Mouse (Mus musculus): Measurements from ENCODE around the gene Acot3. TPM values are rescaled to one million over a fixed set of nuclear protein-coding genes. Genes with fewer than 3 reads are reported as not detected.
"Not testable (repeated sequence)": the region's sequence is repeated elsewhere in the genome, so short reads cannot be mapped to it uniquely, and the experiment has no call there.

The Acot3 gene
- total RNA-seq, 2 experiments from 2014 or later: 1.5 to 3.0 TPM

- peak; percentile 13 to 17 for DNase-seq (ENCODE audit: low spot score in 2 of 2)
- intact Hi-C loops (cut with DNase I): not testable (repeated sequence)
These were observed 13.7 kb upstream of the Acot3 start, which contains the start of gene Acot4 for GRCm38 (mm10) chr12:84038241-84038640. Gene Acot4 (plus strand): TSS chr12:84038379.

GRCm38 (mm10) chr12:84038691-84039111, 13.2 kb upstream of the Acot3 start, which contains the start of gene Gm49366:
Gene Gm49366 (plus strand): TSS chr12:84038935.
- peak; percentile 37 to 40 for DNase-seq (ENCODE audit: low spot score in 2 of 2)
- intact Hi-C loops (cut with DNase I): not testable (repeated sequence)

DNA sequence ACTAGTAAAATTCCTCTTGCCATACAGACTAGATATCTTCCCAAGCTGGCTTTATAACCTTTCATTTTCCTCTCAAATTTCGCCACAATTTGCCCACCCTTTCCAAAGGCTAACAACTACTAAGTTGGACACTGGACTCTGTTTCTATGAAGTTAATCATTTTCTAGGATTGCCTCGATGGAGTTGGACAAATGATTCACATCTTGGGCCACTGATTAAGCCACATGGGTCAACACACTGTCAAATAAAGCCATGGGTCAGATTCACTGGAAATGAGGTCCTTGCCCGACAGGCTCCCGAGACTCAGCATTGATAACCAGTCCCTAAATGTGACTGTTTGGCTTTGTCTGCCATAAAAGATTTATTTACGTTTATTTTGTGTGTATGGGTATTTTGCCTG, 9.7 kb upstream of the Acot3 start:
- intact Hi-C loops (cut with DNase I): no loop called here
- no peak for DNase-seq (ENCODE audit: low spot score in 2 of 2)

- DNase-seq (ENCODE audit: low spot score in 2 of 2): no peak
- intact Hi-C loops (cut with DNase I): no loop called here
These were observed 7.9 kb upstream of the Acot3 start for GRCm38 (mm10) chr12:84044045-84044444.

GRCm38 (mm10) chr12:84046906-84047305, 5.0 kb upstream of the Acot3 start:
- DNase-seq (ENCODE audit: low spot score in 2 of 2): no peak
- intact Hi-C loops (cut with DNase I): no loop called here

- DNase-seq (ENCODE audit: low spot score in 2 of 2); intact Hi-C loops (cut with DNase I): not testable (repeated sequence)
These were observed 1.2 kb upstream of the Acot3 start for GRCm38 (mm10) chr12:84050744-84051143.

GRCm38 (mm10) chr12:84052609-84053008, 665 bp downstream of the Acot3 start:
- intact Hi-C loops (cut with DNase I): no loop called here
- no peak for DNase-seq (ENCODE audit: low spot score in 2 of 2)

- no peak for DNase-seq (ENCODE audit: low spot score in 2 of 2)
- intact Hi-C loops (cut with DNase I): no loop called here
These were observed 1.2 kb downstream of the Acot3 start for GRCm38 (mm10) chr12:84053173-84053572.

GRCm38 (mm10) chr12:84053679-84054391, 1.9 kb downstream of the Acot3 start:
- intact Hi-C loops (cut with DNase I): no loop called here
- DNase-seq (ENCODE audit: low spot score in 2 of 2): peak in 1 of 2 experiments; percentile 21

DNA sequence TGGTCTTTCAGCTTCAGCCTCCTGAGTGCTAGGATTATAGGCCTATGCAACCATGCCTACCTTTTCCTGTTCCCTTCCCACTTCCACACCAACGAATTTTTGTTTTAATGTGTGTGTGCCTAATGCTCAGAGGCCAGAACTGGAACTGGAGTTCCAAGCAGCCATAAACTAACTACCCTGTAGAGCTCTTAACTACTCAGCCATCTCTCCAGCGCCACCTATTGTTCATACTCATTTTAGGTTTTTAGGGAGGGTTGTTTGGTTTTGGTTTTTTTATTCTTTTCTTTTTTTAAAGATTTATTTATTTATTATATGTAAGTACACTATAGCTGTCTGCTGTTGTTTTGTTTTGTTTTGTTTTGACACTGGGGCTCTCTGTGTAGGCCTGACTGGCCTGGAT, 9.0 kb downstream of the Acot3 start:
- DNase-seq (ENCODE audit: low spot score in 2 of 2): peak in 1 of 2 experiments; percentile 21
- intact Hi-C loops (cut with DNase I): loop anchor here (5.0 kb wide), 1 partner anchor 349 kb away; no protein-coding TSS in a partner anchor

- no peak for DNase-seq (ENCODE audit: low spot score in 2 of 2)
- intact Hi-C loops (cut with DNase I): loop anchor here (5.0 kb wide), 1 partner anchor 350 kb away; no protein-coding TSS in a partner anchor
These were observed 10.4 kb downstream of the Acot3 start for GRCm38 (mm10) chr12:84062336-84062735.

DNA sequence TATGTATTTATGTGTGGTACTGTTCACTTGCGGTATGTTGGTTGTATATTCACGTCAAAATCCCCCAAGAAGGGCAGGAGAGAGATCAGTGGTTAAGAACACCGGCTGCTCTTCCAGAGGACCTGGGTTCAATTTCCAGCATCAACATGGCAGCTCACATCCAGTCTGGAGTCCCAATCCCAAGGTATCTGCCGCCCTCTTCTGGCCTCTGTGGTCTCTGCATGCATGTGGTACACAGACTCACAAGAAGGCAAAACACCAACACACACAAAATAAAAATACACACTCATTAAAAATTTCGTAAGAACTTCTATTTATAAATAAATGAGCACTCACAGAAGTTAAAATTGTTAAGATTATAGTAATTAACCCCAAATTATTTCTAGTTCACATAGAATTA, 11.3 kb downstream of the Acot3 start:
- no peak for DNase-seq (ENCODE audit: low spot score in 2 of 2)
- intact Hi-C loops (cut with DNase I): loop anchor here (5.0 kb wide), 1 partner anchor 351 kb away; no protein-coding TSS in a partner anchor

- intact Hi-C loops (cut with DNase I): loop anchor here (5.0 kb wide), 1 partner anchor 352 kb away; no protein-coding TSS in a partner anchor
- no peak for DNase-seq (ENCODE audit: low spot score in 2 of 2)
These were observed 11.9 kb downstream of the Acot3 start for GRCm38 (mm10) chr12:84063833-84064232.

DNA sequence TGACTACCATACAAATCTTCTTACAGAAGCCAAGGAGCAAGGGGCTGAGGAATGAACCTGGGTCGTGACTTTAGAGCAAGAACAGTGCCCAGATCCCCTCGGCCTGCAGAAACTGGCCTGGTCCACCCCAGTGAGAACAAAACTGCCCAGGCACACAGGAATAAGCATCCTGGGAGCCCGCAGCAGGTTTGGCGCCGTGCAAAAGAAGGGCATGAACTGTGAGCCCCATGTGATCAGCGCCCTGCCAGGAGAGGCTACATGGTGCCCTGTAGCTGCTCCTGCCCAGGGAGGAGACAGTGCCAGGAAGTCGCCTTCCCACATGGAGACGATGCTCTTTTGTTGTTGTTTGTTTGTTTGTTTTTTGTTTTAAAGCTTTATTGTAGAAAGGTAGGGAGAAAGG, 12.7 kb downstream of the Acot3 start:
- no peak for DNase-seq (ENCODE audit: low spot score in 2 of 2)
- intact Hi-C loops (cut with DNase I): loop anchor here (5.0 kb wide), 1 partner anchor 352 kb away; no protein-coding TSS in a partner anchor

- intact Hi-C loops (cut with DNase I): no loop called here
These were observed 15.8 kb downstream of the Acot3 start for GRCm38 (mm10) chr12:84067752-84068151.

GRCm38 (mm10) chr12:84068296-84068695, 16.4 kb downstream of the Acot3 start:
- intact Hi-C loops (cut with DNase I): no loop called here
- no peak for DNase-seq (ENCODE audit: low spot score in 2 of 2)

More at GRCm38 (mm10) chr12:84067752-84068151, 15.8 kb downstream of the Acot3 start:
- no peak for DNase-seq (ENCODE audit: low spot score in 2 of 2)

- intact Hi-C loops (cut with DNase I): no loop called here
- no peak for DNase-seq (ENCODE audit: low spot score in 2 of 2)
These were observed 17.0 kb downstream of the Acot3 start, which contains the start of gene Acot5 for GRCm38 (mm10) chr12:84068986-84069385. Gene Acot5 (plus strand): TSS chr12:84069325.

DNA sequence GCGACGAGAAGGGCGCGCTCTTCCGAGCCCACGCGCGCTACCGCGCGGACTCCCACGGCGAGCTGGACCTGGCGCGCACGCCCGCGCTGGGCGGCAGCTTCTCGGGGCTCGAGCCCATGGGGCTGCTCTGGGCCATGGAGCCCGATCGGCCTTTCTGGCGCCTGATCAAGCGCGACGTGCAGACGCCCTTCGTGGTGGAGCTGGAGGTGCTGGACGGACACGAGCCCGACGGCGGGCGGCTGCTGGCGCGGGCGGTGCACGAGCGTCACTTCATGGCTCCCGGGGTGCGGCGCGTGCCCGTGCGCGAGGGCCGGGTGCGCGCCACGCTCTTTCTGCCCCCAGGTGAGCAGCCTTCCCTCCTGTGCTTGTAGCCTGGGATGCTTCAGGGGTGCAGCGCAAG, 17.6 kb downstream of the Acot3 start:
- peak; percentile 43 to 50 for DNase-seq (ENCODE audit: low spot score in 2 of 2)
- intact Hi-C loops (cut with DNase I): not testable (repeated sequence)

DNA sequence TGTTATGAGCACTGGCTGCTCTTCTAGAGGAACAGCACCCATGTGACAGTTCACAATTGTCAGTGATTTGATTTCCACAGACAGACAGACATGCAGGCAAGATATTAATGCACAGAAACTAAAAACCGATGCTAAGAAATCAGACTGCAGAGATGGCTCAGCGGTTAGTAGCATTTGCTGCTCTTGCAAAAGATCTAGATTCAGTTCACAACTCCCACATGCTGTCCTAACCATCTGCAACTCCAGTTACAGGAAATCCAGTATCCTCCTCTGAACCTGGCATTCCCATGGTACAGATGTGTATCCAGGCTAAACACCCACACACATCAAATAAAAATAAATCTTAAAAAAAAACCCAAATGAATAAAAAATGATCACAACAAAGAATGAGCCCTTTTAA, 19.8 kb downstream of the Acot3 start:
- intact Hi-C loops (cut with DNase I): no loop called here
- DNase-seq (ENCODE audit: low spot score in 2 of 2): peak; percentile 45 to 86

- intact Hi-C loops (cut with DNase I): no loop called here
- no peak for DNase-seq (ENCODE audit: low spot score in 2 of 2)
These were observed 25.5 kb downstream of the Acot3 start for GRCm38 (mm10) chr12:84077371-84077990.

DNA sequence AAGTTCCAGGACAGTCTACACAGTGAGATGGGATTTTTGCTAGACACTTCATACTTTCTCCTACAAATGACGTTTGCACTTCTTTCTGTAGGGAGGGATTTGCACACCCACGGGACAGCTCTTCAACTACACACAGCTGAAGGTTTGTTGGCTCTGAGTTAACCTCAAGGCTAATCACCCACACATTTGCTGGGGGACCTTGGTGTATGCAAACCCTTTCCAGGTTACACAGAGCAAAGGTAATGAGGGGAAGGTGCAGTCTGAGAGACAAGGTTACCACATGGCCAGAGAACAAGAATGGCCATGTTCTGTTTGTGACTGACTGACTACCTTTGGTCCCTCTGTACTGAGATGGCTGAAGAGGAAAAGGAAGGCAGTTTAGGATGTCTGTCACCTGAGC, 31.9 kb downstream of the Acot3 start:
- intact Hi-C loops (cut with DNase I): no loop called here

More for the DNA sequence above, 31.9 kb downstream of the Acot3 start:
- DNase-seq (ENCODE audit: low spot score in 2 of 2): no peak

Measured in left cerebral cortex, postnatal 25 days (tissue).